Mouse (Mus musculus): ENCODE results near the gene Calm3. TPM values are rescaled to one million over a fixed set of nuclear protein-coding genes. Genes with fewer than 3 reads are reported as not detected.
A peak's percentile ranks its signal among the peaks of the same experiment; 100 is the strongest.

The Calm3 gene
- polyA plus RNA-seq, 3 experiments from 2014 or later = 51.8 to 255 (median 105) TPM

DNA sequence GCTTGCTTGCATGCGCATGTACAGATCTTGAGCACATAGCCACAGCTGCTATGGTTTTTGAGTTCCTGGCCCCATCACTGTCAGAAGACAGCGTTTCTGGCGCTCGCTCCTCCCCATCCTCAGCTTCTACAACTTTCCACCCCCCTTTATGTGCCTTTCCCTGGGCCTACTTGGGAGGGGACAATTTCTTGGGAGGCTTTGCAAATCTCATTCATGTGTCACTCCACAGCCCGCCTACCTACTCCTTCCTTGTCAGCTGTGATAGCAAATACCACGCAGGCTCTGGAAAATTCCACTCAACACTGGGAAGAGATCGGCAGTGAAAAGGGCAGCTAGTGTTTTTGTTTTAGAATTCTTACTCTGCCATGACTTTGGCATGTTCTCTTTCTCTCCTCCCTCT, 16.4 kb upstream of the Calm3 start:
- no peak for ATAC-seq

DNA sequence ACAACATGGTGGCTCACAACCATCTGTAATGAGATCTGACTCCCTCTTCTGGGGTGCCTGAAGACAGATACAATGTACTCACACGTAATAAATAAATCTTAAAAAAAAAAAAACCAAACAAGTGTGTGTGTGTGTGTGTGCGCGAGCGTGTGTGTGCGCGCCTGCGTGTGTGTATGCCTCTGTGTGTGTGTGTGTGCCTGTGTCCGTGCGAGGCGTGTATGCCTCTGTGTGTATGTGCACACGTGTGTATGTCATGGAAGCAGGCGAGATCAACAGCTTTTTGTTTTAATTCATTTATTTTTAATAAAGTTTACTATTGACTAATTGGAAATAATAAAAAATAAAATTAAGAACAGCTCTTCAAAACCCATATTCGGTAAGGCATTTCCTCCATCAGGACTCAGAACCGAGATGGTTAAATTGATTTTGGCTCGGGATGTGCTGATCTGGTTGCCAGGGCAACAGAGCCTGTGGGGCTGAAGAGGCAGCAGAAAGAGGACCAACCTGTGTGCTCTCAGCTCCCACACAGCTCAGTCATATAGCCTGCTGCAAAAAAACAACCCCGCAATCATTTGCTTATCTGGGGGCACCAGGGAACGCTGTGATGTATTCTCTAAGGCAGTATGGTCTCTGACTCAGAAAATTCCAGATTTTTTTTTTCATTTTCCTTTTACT, 14.3 kb upstream of the Calm3 start:
- ATAC-seq = no peak

DNA sequence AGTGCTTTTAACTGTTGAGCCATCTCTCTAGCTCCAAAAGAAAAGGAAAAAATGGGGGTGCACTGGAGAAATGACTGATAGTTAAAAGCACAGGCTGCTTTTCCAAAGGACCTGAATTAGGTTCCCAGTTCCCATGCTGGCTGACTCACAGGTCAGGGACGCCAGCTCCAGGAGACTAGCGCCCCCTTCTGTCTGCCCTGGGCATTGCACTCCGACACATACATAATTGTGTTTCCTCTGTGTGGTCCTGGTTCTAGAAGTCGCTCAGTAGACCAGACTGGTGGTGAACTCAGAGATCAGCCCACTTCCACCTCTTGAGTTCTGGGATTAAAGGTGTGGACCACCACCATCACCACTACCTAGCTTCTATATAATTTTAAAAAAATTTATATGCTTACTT, 13.4 kb upstream of the Calm3 start:
- ATAC-seq = no peak

DNA sequence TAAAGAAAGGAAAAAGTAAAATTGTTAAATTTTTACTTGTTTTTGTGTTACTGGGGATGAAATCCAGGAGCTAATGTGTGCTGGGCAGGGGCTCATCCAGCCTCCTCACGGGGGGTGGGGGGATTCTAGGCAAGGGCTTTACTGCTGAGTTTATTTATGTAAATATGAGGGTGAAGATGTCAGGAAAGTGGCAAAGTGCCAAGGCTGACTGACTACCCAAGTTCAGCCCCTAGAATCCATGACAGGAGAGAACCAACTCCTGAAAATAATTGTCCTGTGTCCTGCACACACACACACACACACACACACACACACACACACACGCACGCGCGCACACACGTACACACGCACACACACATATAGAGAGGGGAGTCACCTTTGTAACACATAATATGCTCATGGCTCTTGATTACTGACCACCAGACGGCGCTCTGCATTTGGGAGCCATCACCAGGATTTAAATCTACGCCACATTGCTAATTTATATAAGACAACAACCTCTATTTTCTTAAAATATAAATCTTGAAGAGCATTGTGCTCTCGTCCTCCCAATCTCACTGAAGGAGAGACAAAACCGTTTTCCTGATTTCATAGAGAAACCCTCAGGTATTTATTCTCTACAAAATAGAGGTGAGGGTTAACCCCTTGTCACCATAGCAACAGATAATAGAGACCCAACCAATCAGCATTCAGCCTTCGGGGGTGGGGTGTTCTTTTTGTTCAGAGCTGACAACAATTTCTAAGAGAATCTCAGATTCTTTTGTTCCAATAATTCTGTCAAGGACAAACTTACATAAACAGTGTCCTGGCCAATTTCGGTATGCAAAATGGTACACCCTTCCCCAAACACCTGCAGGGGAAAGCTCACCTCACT, 9.0 kb upstream of the Calm3 start:
- ATAC-seq = no peak

DNA sequence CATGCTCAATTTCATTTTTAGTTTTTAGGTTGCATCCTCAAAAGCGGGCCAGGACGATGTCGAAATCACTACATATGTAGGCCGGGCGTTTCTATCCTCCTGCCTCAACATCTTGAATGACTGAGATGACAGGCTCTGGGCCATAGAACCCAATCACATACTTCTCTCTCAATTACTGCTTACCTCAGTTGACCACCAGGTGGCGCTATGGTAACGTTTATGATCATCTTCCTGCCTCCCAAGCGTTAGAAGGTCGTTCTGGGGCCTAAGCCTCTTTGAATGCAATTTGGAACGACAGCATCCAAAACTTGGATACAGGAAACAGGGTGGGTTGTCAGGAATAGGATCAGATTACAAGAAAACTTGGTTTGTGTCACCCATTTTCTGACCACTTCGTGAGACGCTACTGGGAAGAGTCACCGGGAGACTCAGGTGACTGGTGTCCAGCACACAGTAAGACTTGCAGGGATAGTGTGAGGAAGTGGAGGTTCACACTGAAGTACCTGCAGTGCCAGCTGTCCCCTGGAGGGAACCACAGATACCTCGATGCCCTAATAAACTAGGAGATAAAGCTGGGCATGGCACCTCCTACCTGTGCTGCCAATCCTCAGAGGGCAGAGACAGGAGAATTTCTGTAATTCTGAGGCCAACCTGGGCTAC, 8.2 kb upstream of the Calm3 start:
- ATAC-seq = peak; percentile 75

DNA sequence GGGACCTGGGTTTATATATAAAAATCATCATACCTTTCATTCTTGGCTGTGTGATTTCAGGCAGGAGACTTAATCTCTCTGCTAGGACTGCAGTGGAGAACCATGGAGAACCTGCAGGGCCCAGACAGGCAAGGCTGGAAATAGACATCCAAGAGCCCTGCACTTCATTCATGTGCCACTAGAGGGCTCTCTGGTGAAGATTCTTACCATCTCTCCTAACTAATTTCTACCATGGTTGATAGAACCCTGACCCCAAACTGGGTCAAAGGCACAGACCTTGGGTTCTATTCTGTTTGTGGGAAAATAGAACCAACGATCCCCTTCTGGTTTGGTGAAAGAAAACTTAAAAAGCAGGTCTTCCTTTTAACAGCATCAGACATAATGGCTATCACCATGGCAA, 6.9 kb upstream of the Calm3 start:
- ATAC-seq = peak; percentile 71

DNA sequence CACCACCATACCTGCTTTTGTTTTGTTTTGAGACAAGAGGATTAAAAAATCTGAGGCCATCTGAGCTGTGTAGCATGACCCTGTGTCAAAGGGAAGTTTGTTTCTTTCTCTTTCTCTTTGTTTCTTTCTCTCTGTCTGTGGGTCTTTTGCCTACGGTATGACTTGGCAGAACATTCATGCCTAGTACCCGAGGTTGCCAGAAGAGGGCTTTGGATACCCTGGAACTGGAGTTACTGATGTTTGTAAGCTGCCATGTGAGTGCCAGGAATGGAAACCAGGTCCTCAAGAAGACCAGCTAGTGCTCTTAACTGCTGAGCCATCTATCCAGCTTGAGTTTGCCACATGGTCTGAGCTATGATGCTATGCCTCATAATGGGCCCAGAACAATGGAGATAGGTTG, 4.4 kb upstream of the Calm3 start:
- ATAC-seq = no peak

DNA sequence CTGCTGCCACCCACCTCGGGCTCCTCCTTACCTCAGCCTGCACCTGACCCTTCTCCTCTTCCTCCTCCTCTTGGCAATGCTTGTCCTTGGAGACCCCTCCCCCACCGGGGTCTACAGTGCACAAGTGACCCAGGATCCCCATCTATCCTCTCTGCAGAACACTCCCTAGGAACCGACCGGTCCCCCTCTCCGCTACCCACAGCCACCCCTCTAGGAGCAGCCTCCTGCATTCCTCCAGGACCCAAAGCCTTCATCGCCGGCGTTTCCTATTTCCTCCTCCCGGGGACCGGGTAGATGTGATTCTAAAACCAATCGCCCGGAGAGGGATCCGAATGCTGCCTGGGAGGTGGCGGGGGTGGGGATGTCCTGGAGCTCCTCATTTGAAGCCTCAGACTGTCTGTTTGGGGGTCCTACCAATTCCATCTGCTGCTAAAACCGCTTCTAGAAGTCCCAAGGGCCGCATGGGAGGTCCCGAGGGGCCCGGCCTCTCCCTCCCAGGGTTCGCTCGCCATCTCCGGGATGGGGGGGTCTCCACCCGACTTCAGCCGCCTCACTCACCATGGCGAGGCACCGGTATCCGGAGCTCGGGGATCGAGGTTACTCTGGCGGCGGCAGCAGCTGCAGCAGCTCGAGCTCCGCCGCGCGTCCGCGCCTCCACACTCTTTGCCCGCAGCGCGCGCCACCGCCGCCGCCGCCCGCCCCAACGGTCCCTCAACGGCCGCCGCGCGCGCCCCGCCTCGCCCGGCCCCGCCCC, 454 bp downstream of the Calm3 start:
- no peak for ATAC-seq

DNA sequence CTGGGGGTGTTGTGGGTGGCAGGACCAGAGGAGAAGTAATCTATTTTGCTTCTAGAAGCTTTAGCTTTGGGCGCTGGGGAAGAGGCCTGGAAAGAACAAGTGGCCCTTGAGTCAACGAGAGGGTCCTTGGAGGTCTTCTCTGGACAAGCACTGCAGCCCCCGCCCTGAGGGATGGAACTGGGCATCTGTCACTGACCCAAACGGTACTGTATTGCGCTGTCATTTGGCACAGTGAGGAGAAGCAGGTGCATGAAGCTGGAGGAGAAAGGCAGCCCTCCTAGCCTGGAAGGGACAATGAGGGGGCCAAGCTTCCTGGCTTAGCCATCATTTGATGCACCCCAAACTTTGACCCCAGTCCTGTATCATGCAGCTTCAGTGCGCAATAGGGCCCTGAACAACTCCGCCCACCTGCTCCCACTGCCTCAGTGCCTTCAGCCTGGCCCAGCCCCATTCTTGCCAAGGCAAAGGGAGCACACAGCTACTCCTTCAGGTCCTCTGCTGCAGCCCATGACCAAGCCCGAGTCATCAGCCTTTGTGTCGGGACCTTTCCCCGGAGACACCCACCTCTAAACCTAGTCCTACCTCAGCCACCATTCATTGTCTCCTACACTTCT, 1.4 kb downstream of the Calm3 start:
- no peak for ATAC-seq

DNA sequence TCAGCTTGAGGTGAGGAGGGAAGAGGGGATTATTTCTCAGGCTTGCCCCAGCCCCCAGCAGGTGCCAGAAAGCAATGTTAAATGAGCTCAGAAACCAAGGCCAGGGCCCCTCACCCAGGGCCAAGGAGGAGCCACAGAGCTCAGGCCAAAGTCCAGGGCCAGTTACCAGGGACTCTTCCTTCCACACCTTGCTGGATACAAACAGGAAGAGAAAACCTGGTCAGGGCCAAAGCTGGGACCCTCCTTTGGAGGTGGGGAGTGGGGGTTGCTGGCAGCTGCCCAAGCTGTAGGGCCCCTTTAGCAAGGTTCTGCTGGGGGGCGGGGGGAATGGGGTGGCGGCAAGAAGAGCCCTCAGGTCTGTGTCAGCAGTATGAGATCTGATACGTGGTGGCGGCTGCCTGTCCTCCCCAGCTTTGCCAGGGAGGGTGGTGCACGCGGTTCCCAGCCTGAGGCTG, 2.0 kb downstream of the Calm3 start:
- no peak for ATAC-seq

DNA sequence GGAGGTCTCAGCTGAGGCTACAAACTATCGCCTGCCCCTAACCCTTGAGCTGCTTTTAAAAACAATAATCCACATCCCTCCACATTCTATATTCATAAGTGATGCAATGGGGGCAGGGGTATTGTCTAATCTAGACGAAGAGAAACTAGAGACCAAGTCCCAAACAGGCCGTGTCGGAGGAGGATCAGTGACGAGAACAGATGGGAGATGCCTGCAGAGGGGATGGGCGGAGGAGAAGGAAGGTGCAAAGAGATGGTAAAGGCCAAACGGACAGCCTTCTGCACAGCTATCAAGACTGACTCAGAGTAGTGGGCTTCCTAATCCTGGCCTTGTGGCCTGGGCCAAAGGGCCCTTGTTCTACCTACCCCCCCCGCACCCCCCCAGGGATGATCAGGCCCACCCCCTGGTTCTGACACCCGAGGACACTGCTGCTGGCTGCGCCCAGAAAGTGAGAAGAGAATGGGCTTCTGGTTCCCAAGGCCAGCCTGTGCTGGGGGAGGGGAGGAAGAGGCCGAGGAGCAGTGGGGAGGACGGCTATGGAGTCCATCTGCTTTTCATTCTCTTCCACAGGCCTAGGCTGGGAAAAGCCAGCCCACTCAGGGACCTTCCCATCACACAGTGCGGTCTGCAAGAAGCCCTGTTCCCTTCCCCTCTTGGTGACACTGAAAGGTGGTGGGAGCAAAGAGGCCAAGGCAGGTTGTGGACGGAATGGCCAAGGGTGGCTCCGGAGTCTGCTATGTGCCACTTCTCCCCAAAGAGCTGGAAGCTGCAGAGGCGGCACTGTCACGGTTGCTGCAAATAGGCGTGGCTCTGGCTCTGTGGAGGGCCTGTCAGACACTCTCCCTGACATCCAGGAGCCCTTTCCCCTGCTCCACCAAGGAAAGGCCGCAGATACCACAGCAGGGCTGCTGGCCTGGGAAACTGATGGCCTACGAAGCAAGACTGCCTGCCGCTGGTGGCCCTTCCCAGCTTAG, 2.8 kb downstream of the Calm3 start:
- no peak for ATAC-seq

DNA sequence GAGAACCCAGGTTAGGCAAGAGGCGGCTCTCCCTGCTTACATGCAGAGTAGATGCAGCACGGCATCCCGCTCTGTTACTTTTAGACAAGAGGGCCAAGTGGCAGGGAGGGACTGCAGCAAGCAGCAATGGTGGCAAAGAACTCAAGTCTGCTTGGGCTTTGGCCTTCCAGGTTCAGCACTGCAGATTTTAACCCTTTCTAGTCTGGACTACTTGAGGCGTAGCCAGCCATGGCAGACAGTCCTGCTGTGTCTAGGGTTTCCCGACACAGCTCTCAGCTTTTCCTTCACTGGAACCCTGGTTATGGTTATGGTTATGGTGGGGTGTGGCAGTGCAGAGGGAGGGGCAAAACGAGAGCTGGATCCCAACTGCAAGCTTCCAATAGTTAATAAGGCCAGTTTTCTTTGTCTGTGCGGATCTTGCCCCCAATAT, 3.7 kb downstream of the Calm3 start:
- no peak for ATAC-seq

DNA sequence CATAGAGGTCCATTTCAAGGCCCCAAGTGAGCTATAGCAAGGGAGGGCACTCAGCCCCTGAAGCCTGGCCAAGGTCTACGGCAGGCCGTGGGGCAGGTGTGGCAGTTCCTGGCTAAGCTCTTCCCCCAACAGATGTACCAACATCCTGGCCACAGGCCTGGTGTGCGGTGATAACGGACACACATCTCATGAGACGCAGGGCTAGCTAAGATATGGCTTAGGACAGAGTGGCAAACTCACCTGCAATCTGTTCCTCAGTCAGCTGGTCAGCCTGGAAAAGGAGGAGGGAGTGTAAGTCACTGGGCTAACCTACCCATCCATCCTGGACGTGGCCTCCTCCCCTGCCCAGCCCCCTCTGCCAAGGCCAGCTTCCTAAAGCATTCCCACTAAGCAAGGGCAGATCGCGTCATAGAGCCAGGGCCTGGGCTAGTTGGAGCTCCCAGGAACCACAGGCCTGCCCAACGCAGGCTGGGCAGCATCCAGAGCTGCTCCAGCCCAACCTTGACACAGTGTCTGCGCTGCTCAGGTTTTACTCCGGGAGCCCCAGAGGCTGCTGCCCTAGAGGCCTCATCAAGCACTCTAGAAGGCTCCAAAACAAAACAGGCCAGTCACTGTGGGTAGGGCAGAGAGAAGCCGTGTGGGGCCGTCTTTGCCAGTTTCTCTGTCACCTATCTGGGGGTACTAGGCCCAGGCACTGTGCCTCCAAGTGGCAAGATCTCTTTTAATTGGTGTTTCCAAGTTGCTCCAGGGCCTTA, 4.3 kb downstream of the Calm3 start:
- no peak for ATAC-seq

DNA sequence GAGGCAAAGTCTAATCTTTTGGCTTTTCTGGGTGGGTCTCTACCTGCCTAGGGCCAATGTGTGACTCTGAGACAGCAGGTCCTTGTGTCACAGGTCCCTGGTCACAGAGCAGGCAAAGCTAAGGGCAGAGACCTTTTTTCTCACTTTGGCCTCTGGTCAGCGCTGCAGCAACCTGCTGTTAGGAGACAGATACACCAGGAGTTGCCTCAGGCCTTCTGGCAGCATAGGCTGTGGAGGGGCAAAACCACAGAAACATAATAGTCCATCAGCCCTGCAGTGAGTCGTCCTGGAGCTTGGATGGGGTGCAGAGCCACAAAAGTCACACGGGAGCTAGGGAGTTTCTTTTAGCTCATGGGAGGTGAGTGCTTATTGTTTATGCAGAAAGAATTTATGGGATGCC, 5.2 kb downstream of the Calm3 start:
- ATAC-seq = no peak

DNA sequence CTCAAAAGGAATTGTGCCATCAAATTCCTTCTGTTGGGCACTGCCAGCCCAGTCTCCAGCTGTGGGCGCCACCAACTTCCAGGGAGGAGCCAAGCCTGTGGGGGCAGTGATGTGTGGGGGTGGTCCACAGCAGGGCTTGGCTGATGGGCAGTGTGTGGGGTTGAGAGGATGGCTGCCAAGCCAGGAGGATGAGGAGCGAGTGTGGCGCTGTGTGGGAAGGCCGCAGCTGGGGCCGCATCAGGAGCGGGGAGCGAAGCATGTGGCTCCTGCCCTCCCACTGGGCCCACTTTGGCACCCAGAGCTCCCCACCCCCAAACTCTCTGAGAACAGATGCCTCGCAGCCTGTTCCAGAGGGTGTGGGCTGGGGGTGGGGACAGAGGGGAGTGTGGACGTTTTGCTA, 5.9 kb downstream of the Calm3 start:
- ATAC-seq = no peak

DNA sequence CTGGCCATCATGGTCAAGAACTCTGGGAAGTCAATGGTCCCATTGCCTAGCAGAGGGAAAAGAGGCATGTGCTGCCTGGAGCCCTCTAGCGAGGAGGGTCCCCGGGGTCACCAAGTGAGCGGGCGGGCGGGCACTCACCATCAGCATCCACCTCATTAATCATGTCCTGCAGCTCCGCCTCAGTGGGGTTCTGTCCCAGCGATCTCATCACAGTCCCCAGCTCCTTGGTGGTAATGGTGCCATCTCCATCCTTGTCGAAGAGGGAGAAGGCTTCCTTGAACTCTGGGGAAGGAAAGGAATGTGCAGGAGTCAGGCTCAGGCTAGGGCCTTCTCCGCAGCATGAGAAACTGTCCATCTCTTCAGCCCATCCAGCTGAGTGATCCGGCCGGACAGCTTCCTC, 6.5 kb downstream of the Calm3 start:
- no peak for ATAC-seq

DNA sequence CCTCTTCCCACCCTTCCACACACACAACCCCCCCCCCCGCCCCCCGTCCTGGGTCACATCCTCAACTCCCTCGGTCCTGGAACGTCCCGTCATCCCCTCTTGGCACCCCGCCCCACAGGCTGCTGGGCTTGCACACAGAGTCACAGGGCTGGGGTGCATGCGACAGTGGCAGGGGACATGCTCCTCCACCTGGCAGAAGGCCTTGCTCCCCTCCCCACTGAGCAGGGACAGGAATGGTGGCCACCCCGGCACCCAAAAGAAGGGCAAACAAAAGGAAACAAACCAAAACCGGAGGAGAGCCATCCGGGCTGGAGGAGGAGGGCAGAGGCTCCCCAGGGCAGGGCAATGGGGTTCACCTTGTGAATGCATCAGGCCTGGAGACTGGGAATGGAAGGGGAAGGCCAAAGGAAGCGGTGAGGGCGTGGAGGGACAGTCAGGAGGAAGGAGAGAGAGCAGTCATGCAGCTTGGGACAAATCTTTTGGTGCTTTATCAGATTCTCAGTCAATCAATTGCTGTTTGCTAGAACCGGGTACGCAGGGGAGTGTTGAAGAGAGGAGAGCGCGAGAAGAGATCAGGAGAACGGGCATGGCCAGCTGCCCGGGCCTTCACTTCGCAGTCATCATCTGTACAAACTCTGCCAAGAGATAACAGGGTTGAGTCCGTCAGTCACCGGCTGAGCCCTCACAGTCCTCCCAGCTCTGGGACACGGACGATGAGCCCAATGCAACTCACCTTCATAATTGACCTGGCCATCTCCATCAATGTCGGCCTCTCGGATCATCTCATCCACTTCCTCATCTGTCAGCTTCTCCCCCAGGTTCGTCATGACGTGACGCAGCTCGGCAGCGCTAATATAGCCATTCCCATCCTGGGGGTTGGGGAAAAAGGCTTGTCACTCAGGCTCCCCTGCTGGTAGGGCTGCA, 7.3 kb downstream of the Calm3 start:
- ATAC-seq = no peak

DNA sequence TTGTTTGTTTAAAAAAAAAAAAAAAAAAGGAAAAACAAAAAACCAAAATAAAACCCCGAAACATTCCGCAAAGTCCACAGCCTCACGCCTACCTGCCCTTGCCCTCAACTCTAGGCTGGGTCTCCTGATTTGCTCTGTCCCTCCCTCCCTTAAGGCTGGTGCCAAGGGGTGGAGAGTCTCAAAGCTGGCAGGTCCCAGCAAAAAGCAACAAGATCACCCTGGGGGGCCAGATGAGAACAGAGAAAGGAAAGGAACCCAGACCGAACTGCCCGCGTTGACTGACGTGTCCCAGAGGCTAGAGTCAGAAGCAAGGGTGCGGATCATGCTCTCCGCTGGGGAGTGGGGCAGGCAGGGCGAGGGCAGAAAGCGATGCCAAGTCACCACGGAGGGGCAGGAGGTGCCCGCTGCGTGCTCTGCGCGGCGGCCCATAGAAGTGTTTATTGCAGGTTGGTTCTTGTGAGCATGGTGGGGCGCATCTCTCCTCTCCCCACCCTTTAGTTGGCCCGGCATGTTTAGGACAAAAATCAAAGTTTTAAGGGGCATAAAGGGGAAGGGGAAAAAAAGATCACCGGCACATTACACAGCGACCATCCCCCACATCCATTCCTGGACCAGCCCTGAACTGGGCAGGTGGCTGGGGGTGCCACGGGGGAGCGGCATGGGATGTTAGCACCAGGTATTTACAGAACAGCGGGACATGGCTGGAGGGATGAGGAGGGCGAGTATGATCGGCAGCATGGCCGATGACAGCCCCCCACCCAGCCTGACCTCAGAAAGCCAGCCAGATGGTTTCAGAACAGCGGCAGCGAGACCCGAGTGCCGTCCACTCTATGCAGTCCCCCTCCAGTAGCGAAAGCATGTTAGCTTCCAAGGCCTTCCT, 8.2 kb downstream of the Calm3 start:
- ATAC-seq = no peak

All from inflammation-experienced regulatory T-cells, adult 6 months (primary cell).